ENCODE assay signal across 8 mouse cellular contexts in the genomic region with DNA sequence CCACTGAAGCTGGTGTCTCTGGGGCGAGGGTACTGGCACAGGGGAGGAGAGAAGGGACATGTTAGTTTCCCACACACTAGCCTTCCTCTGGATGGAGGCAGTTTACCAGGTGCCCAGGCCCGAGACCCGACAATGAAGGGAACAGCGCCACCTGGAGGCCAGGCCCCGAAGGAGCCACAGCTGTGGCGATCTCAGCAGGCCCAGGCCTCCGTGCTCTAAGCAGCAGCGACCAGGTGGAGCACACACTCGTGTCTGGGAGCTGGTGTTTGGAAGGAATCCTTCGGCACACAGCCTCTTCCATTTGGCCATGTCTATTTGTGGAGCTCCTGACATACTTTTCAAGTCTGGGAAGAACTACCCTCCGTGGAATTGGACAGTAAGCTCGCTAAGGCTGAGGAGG. TPM values are rescaled to one million over a fixed set of nuclear protein-coding genes. Genes with fewer than 3 reads are reported as not detected.
A peak's percentile ranks its signal among the peaks of the same experiment; 100 is the strongest.
DNase-seq lines count a peak whose midpoint lies in the region; ATAC-seq and TF ChIP-seq lines count a peak whose summit lies in the region.

No protein-coding gene starts in this region.

- H3K4me3 ChIP-seq in hindbrain, postnatal 0 days (ENCODE audit: low read length), result no peak overlapping the region
- H3K4me3 ChIP-seq in hindbrain, embryonic 16.5 days (ENCODE audit: low read length), result no peak overlapping the region
- H3K4me3 ChIP-seq in liver, embryonic 11.5 days (ENCODE audit: low read depth, low read length), result no peak overlapping the region

- DNase-seq in hindbrain, postnatal 0 days (ENCODE audit: low spot score), result peak; percentile 72
- peak; percentile 88 for DNase-seq in brain, adult 2 months (ENCODE audit: low read depth, low spot score)
- DNase-seq in kidney, adult 8-10 months, result peak; percentile 39 to 68
- peak; percentile 74 for DNase-seq in liver, embryonic 11.5 days (ENCODE audit: low spot score)
- DNase-seq in thymus, adult 18-20 months, result peak; percentile 27 to 49

- H3K9me3 ChIP-seq in hindbrain, postnatal 0 days (ENCODE audit: low read length), result no peaks in the 10 kb centered on the region
- no peaks in the 10 kb centered on the region for H3K9me3 ChIP-seq in hindbrain, embryonic 16.5 days (ENCODE audit: control insufficient read depth, low read length)
- no peaks in the 10 kb centered on the region for H3K9me3 ChIP-seq in liver, embryonic 11.5 days (ENCODE audit: control insufficient read depth, low read length)

- H3K4me2 ChIP-seq in hindbrain, postnatal 0 days (ENCODE audit: low read depth, low read length), result no peak overlapping the region
- H3K4me2 ChIP-seq in hindbrain, embryonic 16.5 days (ENCODE audit: low read length), result no peak overlapping the region
- no peak overlapping the region for H3K4me2 ChIP-seq in liver, embryonic 11.5 days

- TF ChIP-seq CTCF in hindbrain, postnatal 0 days (IDR thresholded peaks at IDR 0.05; ENCODE audit: low read depth), result peak; percentile 91

- H3K27me3 ChIP-seq in hindbrain, postnatal 0 days (ENCODE audit: insufficient read depth, low read length), result no peaks in the 10 kb centered on the region
- no peaks in the 10 kb centered on the region for H3K27me3 ChIP-seq in hindbrain, embryonic 16.5 days (replicated peaks; ENCODE audit: control insufficient read depth, insufficient read depth, low read length)
- no peaks in the 10 kb centered on the region; the same call in 1 of the 2 replicates for H3K27me3 ChIP-seq in liver, embryonic 11.5 days (replicated peaks; ENCODE audit: control insufficient read depth, insufficient read depth, low read length)

- WGBS in hindbrain, postnatal 0 days, result 35% methylated on average over 12 of the region's 12 CpGs
- 30% methylated on average over 12 of the region's 12 CpGs for WGBS in hindbrain, embryonic 16.5 days
- WGBS in liver, embryonic 11.5 days, result 43% methylated on average over 12 of the region's 12 CpGs

- H3K9ac ChIP-seq in hindbrain, postnatal 0 days (replicated peaks; ENCODE audit: low read length), result no peak overlapping the region
- H3K9ac ChIP-seq in hindbrain, embryonic 16.5 days (ENCODE audit: low read depth, low read length), result no peak overlapping the region
- no peak overlapping the region for H3K9ac ChIP-seq in liver, embryonic 11.5 days (ENCODE audit: low read depth, low read length)

- 0 out of 2 replicates have a peak overlapping the region, but pooled peaks have one; percentile 8 for H3K27ac ChIP-seq in hindbrain, postnatal 0 days
- H3K27ac ChIP-seq in hindbrain, embryonic 16.5 days (ENCODE audit: low read depth, low read length), result no peak overlapping the region
- H3K27ac ChIP-seq in liver, embryonic 11.5 days (ENCODE audit: low read depth, low read length), result no peak overlapping the region

- peaks cover 12% of the 10 kb centered on the region for H3K4me1 ChIP-seq in hindbrain, postnatal 0 days (ENCODE audit: insufficient read depth, low read length)
- H3K4me1 ChIP-seq in hindbrain, embryonic 16.5 days (ENCODE audit: control insufficient read depth, insufficient read depth, low read depth, low read length), result peaks cover 23% of the 10 kb centered on the region
- peaks cover 9% of the 10 kb centered on the region for H3K4me1 ChIP-seq in liver, embryonic 11.5 days (replicated peaks; ENCODE audit: control insufficient read depth, insufficient read depth, low read length)

- ATAC-seq in hindbrain, postnatal 0 days, result no peak
- no peak for ATAC-seq in hindbrain, embryonic 16.5 days
- ATAC-seq in erythroid progenitor cell, adult 5-6 weeks (replicated peaks; ENCODE audit: low FRiP score, poor library complexity, severe bottlenecking), result peak; percentile 59; the same call in 1 of the 2 replicates
- ATAC-seq in liver, embryonic 11.5 days (replicated peaks; ENCODE audit: low FRiP score), result no peak
- ATAC-seq in neutrophil, adult 5-6 weeks (ENCODE audit: extremely low read depth, insufficient number of reproducible peaks, low FRiP score, poor library complexity, severe bottlenecking), result peak; percentile 58; the same call in 1 of the 2 replicates

- peaks cover 8% of the 10 kb centered on the region; the same call in 1 of the 2 replicates for H3K36me3 ChIP-seq in hindbrain, postnatal 0 days (ENCODE audit: insufficient read depth, low read length)
- H3K36me3 ChIP-seq in hindbrain, embryonic 16.5 days (ENCODE audit: control insufficient read depth, insufficient read depth, low read length), result peaks cover 2% of the 10 kb centered on the region; the same call in 1 of the 2 replicates
- H3K36me3 ChIP-seq in liver, embryonic 11.5 days (ENCODE audit: control insufficient read depth, insufficient read depth, low read length), result peaks cover 33% of the 10 kb centered on the region

RNA-seq across cellular contexts. Expression of gene Uqcc2, which starts 8.5 kb away (rescaled TPM):
- 230 and 283 TPM in 2 replicates for total RNA-seq in hindbrain, postnatal 0 days (2014; rRNA removed)
- 427 and 445 TPM in 2 replicates for polyA plus RNA-seq in hindbrain, postnatal 0 days (2015; fragmentation: Nextera tagmentation; extraction: Ambion mirVana)
- 343 and 396 TPM in 2 replicates for polyA plus RNA-seq in hindbrain, embryonic 16.5 days (2015; fragmentation: Nextera tagmentation; extraction: Ambion mirVana)
- 9.6 and 33.9 TPM in 2 replicates for total RNA-seq in erythroid progenitor cell, adult 5-6 weeks (2015; ENCODE audit: low replicate concordance)
- 4.2 and 39.0 TPM in 2 replicates for total RNA-seq in erythroid progenitor cell, adult 5-6 weeks (2017; ENCODE audit: low replicate concordance)
- 386 and 413 TPM in 2 replicates for polyA plus RNA-seq in liver, embryonic 11.5 days (2014; fragmentation: Nextera tagmentation; extraction: Ambion mirVana)
- 32.9 and 33.4 TPM in 2 replicates for total RNA-seq in neutrophil, adult 5-6 weeks (2017)

RNA-seq across cellular contexts. Expression of gene Ip6k3, which starts 42.4 kb away (rescaled TPM):
- total RNA-seq in hindbrain, postnatal 0 days (2014; rRNA removed), result 0.47 TPM in 1 of 2 replicates, not detected in the other
- polyA plus RNA-seq in hindbrain, postnatal 0 days (2015; fragmentation: Nextera tagmentation; extraction: Ambion mirVana), result 0.31 and 0.37 TPM in 2 replicates
- 0.27 and 0.31 TPM in 2 replicates for polyA plus RNA-seq in hindbrain, embryonic 16.5 days (2015; fragmentation: Nextera tagmentation; extraction: Ambion mirVana)
- total RNA-seq in erythroid progenitor cell, adult 5-6 weeks (2015; ENCODE audit: low replicate concordance), result not detected in 2 replicates
- not detected in 2 replicates for total RNA-seq in erythroid progenitor cell, adult 5-6 weeks (2017; ENCODE audit: low replicate concordance)
- polyA plus RNA-seq in liver, embryonic 11.5 days (2014; fragmentation: Nextera tagmentation; extraction: Ambion mirVana), result 0.11 TPM in 1 of 2 replicates, not detected in the other
- total RNA-seq in neutrophil, adult 5-6 weeks (2017), result 0.37 TPM in 1 of 2 replicates, not detected in the other

Comparison
In these comparisons a context has a peak if more than half of its experiments do, and no peak if none do; other contexts are left out.
1. ATAC-seq: peak in erythroid progenitor cell, adult 5-6 weeks (single experiment) and neutrophil, adult 5-6 weeks (single experiment); none in hindbrain, postnatal 0 days (single experiment), hindbrain, embryonic 16.5 days (single experiment) and liver, embryonic 11.5 days (single experiment).
2. DNase-seq: peak in every context shown above with its lines; median percentile 88 in brain, adult 2 months; 74 in liver, embryonic 11.5 days; 72 in hindbrain, postnatal 0 days; 54 in kidney, adult 8-10 months; 38 in thymus, adult 18-20 months.